ENCODE assay signal across 15 mouse cellular contexts in the genomic region with DNA sequence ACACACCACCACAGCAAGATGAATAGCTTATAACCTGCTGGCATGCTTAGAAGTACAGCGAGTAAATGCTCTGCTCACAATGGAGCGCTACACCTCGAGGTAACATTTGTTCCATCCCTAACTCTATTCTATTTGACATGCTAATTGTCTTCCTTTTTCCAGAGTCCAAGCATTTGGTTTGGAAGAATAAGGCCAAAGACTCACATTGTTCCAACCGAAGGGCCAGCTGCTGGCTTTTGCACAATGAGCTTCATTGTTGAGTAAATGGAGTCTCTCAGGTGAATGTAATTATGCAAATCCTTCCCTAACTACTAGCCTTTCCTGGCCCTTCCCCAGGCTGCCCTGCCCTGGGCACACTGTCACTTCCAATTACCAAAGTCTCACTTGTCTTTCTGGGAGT. TPM values are rescaled to one million over a fixed set of nuclear protein-coding genes. Genes with fewer than 3 reads are reported as not detected.
DNase-seq lines count a peak whose midpoint lies in the region; ATAC-seq and TF ChIP-seq lines count a peak whose summit lies in the region.
"Had no signal": no experiment of that assay in that cellular context is flagged by ENCODE, and none has a peak within 500 bp of the region (broad histone marks: within the 10 kb centered on the region; RNA-seq: fewer than 3 reads in every experiment).

No protein-coding gene starts in this region.

- H3K4me1 ChIP-seq in thymus, adult 2 months (replicated peaks; ENCODE audit: control insufficient read depth, insufficient read depth, low read length): peaks cover 36% of the 10 kb centered on the region
- H3K4me1 ChIP-seq in intestine, embryonic 16.5 days (ENCODE audit: control insufficient read depth, insufficient read depth, low read length): peaks cover 15% of the 10 kb centered on the region; the same call in 1 of the 2 replicates
- H3K4me1 ChIP-seq: heart, embryonic 13.5 days had no signal

- ATAC-seq in intestine, embryonic 16.5 days: peak; percentile 54

- no peak overlapping the region for H3K4me3 ChIP-seq in thymus, adult 2 months (ENCODE audit: control insufficient read depth, insufficient read depth, low read length)
- H3K4me3 ChIP-seq in intestine, embryonic 16.5 days (ENCODE audit: low read length): no peak overlapping the region
- H3K4me3 ChIP-seq: erythroblast, embryonic 14.5 days; heart, embryonic 13.5 days; left cerebral cortex, adult 2 months; myocyte had no signal

- H3K9ac ChIP-seq in intestine, embryonic 16.5 days (ENCODE audit: low read depth, low read length): no peak overlapping the region
- H3K9ac ChIP-seq: heart, embryonic 13.5 days had no signal

- no peak for TF ChIP-seq CTCF in thymus, adult 2 months (IDR thresholded peaks at IDR 0.05; ENCODE audit: borderline replicate concordance, control insufficient read depth, extremely low read depth, insufficient read depth, low read length, poor library complexity)

- no peak overlapping the region for H3K4me2 ChIP-seq in intestine, embryonic 16.5 days (ENCODE audit: low read depth, low read length)
- H3K4me2 ChIP-seq: heart, embryonic 13.5 days had no signal

- TF ChIP-seq POLR2A in thymus, adult 2 months (IDR thresholded peaks at IDR 0.05; ENCODE audit: control insufficient read depth, extremely low read depth, insufficient read depth, low read length, poor library complexity): no peak

- H3K27me3 ChIP-seq in thymus, adult 2 months (ENCODE audit: control insufficient read depth, insufficient read depth, low read length): no peaks in the 10 kb centered on the region
- H3K27me3 ChIP-seq in intestine, embryonic 16.5 days (replicated peaks; ENCODE audit: control insufficient read depth, insufficient read depth, low read length): no peaks in the 10 kb centered on the region

- 85% methylated on average over 4 of the region's 4 CpGs for WGBS in thymus, adult 2 months
- 40% methylated on average over 4 of the region's 4 CpGs for WGBS in intestine, embryonic 16.5 days

- H3K27ac ChIP-seq in thymus, adult 2 months (ENCODE audit: control insufficient read depth, insufficient read depth, low read length): peak overlapping the region; percentile 46; the same call in 1 of the 2 replicates
- H3K27ac ChIP-seq in intestine, embryonic 16.5 days (ENCODE audit: low read length): peak overlapping the region; percentile 18; the same call in 1 of the 2 replicates
- H3K27ac ChIP-seq: heart, embryonic 13.5 days; left cerebral cortex, adult 2 months had no signal

- DNase-seq in thymus, adult 2 months: no peak
- DNase-seq in thymus, postnatal 14 days: no peak
- DNase-seq in embryo, embryonic 9.5 days (ENCODE audit: extremely low spot score): peak; percentile 14
- no peak for DNase-seq in ovary, adult 18-20 months (ENCODE audit: low spot score)
- DNase-seq in testis, postnatal 10 days (ENCODE audit: low spot score): no peak
- no peak for DNase-seq in frontal cortex, adult 2 months (ENCODE audit: extremely low spot score in 1 of 2, low spot score in 1 of 2)
- DNase-seq: cerebellum, adult 9-11 months; gastrocnemius, postnatal 14 days; kidney, adult 11 months; kidney, postnatal 36 days had no signal

- peaks cover 1% of the 10 kb centered on the region; the same call in 1 of the 2 replicates for H3K9me3 ChIP-seq in intestine, embryonic 16.5 days (ENCODE audit: control insufficient read depth, low read length)
- H3K9me3 ChIP-seq: heart, embryonic 13.5 days had no signal

- H3K36me3 ChIP-seq in thymus, adult 2 months (ENCODE audit: control insufficient read depth, insufficient read depth, low read length): no peaks in the 10 kb centered on the region
- no peaks in the 10 kb centered on the region for H3K36me3 ChIP-seq in intestine, embryonic 16.5 days (ENCODE audit: control insufficient read depth, insufficient read depth, low read length)
- H3K36me3 ChIP-seq: heart, embryonic 13.5 days had no signal

RNA-seq across cellular contexts. Expression of gene Myb, which starts 58.8 kb away (rescaled TPM):
- 318 and 334 TPM in 2 replicates for polyA plus RNA-seq in thymus, adult 2 months (2012; rRNA removed)
- polyA plus RNA-seq in intestine, embryonic 16.5 days (2015; fragmentation: Nextera tagmentation; extraction: Ambion mirVana): 4.4 and 5.2 TPM in 2 replicates
- polyA plus RNA-seq in frontal cortex, adult 2 months (2012; rRNA removed): 0.24 and 0.48 TPM in 2 replicates

Comparison
In these comparisons a context has a peak if more than half of its experiments do, and no peak if none do; other contexts are left out.
1. RNA of gene Myb, which starts 58.8 kb away (polyA plus RNA-seq): 318 to 334 TPM in thymus, adult 2 months; 4.4 to 5.2 TPM in intestine, embryonic 16.5 days and 0.24 to 0.48 TPM in frontal cortex, adult 2 months; every median in the first group is over 10 times any median in the second.